Mouse (Mus musculus): ENCODE results near the gene Cd99l2. TPM values are rescaled to one million over a fixed set of nuclear protein-coding genes. Genes with fewer than 3 reads are reported as not detected.
"Not testable (repeated sequence)": the region's sequence is repeated elsewhere in the genome, so short reads cannot be mapped to it uniquely, and the experiment has no call there.

The Cd99l2 gene
- 10 to 100 TPM; 46.4 to 53.5 TPM for total RNA-seq (2021)
- long read RNA-seq, experiment 1, transcript Cd99l2-201 (10 exons, 3,600 nt), result major isoform, 12 of 27 reads
- long read RNA-seq, experiment 1, transcript Cd99l2-202 (9 exons, 3,327 nt), result minor isoform, 6 of 27 reads
- long read RNA-seq, experiment 1, partial matches to known transcripts, result 3 of 27 reads
- long read RNA-seq, experiment 1, other reads (novel, unspliced or antisense), result 6 of 27 reads
- long read RNA-seq, experiment 2, transcript Cd99l2-201 (10 exons, 3,600 nt), result major isoform, 12 of 33 reads
- long read RNA-seq, experiment 2, transcript Cd99l2-202 (9 exons, 3,327 nt), result minor isoform, 6 of 33 reads
- long read RNA-seq, experiment 2, partial matches to known transcripts, result 2 of 33 reads
- long read RNA-seq, experiment 2, other reads (novel, unspliced or antisense), result 13 of 33 reads

DNA sequence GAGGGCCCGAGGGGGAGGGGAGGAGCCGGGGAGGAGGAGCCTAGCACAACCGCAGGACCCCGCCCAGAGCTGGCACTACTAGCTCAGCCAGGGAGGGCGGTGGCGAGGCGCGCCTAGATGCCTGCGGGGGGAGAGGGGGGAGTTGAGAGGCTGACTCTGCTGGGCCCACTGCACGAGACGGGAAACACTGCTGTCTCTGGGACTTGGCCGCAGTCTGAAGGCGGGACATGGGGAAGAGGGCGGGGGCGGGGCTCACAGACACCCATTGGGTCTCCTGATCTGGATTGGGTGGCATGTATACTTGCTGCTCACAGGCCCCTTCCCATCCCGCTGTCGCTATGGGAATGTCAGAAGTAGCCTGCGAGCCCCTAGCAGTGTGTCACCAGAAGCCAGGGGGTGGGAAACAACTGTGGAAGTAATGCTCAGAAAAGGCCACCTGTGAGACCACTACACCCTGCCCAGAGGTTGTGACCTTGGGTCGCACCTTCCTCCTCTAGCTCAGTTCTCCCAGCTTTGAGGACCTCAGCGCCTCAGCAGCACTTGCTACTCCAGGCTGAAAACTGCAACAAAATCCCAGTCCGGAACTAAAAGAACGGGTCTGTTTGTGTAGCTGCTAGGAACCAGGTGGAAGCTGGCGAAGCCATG is at the start of gene Cd99l2:
Cd99l2 (minus strand) TSS at position 216 of the 645 bp plus-strand sequence.
- Histone ChIP-seq H3K27ac (peak within 1 kb of the TSS; percentile 90), H3K4me3 (peak within 1 kb of the TSS; percentile 64)
- TF ChIP-seq CTCF (conservative IDR thresholded peaks at IDR 0.05), result peak; percentile 15; the same call in 1 of the 2 replicates
- peak; percentile 71 to 79 for DNase-seq (ENCODE audit: low spot score in 2 of 2)

GRCm38 (mm10) chrX:71540821-71541510 is 48.3 kb upstream of the Cd99l2 start:
- no peak overlapping the region for H3K4me3 ChIP-seq
- DNase-seq (ENCODE audit: low spot score in 2 of 2), result no peak
- TF ChIP-seq CTCF (conservative IDR thresholded peaks at IDR 0.05), result no peak
- no peak overlapping the region for H3K27ac ChIP-seq

GRCm38 (mm10) chrX:71537791-71538190 is 45.1 kb upstream of the Cd99l2 start:
- Histone ChIP-seq H3K27ac (no peak overlapping the region), H3K4me3 (no peak overlapping the region)
- no peak for TF ChIP-seq CTCF (conservative IDR thresholded peaks at IDR 0.05)
- DNase-seq (ENCODE audit: low spot score in 2 of 2), result no peak

- Histone ChIP-seq H3K4me3 (no peak overlapping the region), H3K27ac (no peak overlapping the region)
- peak; percentile 63 for TF ChIP-seq CTCF (conservative IDR thresholded peaks at IDR 0.05)
- DNase-seq (ENCODE audit: low spot score in 2 of 2), result no peak
Measured at GRCm38 (mm10) chrX:71534102-71534501, 41.5 kb upstream of the Cd99l2 start.

- peak; percentile 21; the same call in 1 of the 2 replicates for TF ChIP-seq CTCF (conservative IDR thresholded peaks at IDR 0.05)
- no peak overlapping the region for H3K4me3 ChIP-seq
- no peak for DNase-seq (ENCODE audit: low spot score in 2 of 2)
Measured at GRCm38 (mm10) chrX:71532635-71533034, 40.0 kb upstream of the Cd99l2 start.

GRCm38 (mm10) chrX:71528646-71529045 is 36.0 kb upstream of the Cd99l2 start:
- DNase-seq (ENCODE audit: low spot score in 2 of 2), result peak in 1 of 2 experiments; percentile 23
- Histone ChIP-seq H3K4me3 (no peak overlapping the region), H3K27ac (no peak overlapping the region)
- no peak for TF ChIP-seq CTCF (conservative IDR thresholded peaks at IDR 0.05)

More at GRCm38 (mm10) chrX:71532635-71533034, 40.0 kb upstream of the Cd99l2 start:
- no peak overlapping the region for H3K27ac ChIP-seq

DNA sequence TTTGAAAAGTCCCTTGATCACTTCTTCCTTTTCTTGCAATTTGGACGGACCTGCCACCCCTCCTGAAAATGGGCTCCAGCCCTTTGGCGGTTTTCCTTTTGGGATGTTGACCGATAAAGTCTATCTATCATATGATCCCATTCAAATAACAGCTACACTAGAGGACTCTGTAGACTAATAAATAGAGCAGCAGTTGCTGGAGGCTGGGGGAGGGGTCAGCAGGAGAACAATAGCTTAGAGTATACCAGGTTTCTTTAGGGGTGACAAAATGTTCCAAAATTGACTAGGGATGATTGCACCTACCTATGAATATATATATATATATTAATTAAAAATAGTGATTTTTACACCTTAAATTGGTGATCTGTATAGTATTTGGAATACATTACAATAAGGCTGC is 35.5 kb upstream of the Cd99l2 start:
- no peak for DNase-seq (ENCODE audit: low spot score in 2 of 2)
- H3K4me3 ChIP-seq, result no peak overlapping the region
- H3K27ac ChIP-seq, result no peak overlapping the region
- no peak for TF ChIP-seq CTCF (conservative IDR thresholded peaks at IDR 0.05)

- no peak overlapping the region for H3K4me3 ChIP-seq
- H3K27ac ChIP-seq, result no peak overlapping the region
- DNase-seq (ENCODE audit: low spot score in 2 of 2), result no peak
- TF ChIP-seq CTCF (conservative IDR thresholded peaks at IDR 0.05), result no peak
Measured at GRCm38 (mm10) chrX:71527461-71527860, 34.8 kb upstream of the Cd99l2 start.

GRCm38 (mm10) chrX:71525593-71526299 is 33.1 kb upstream of the Cd99l2 start:
- DNase-seq (ENCODE audit: low spot score in 2 of 2), result no peak
- no peak for TF ChIP-seq CTCF (conservative IDR thresholded peaks at IDR 0.05)
- no peak overlapping the region for H3K27ac ChIP-seq
- H3K4me3 ChIP-seq, result no peak overlapping the region

GRCm38 (mm10) chrX:71524310-71524709 is 31.7 kb upstream of the Cd99l2 start:
- no peak overlapping the region for H3K4me3 ChIP-seq
- no peak for TF ChIP-seq CTCF (conservative IDR thresholded peaks at IDR 0.05)
- H3K27ac ChIP-seq, result no peak overlapping the region
- DNase-seq (ENCODE audit: low spot score in 2 of 2), result no peak

- no peak for DNase-seq (ENCODE audit: low spot score in 2 of 2)
- no peak for TF ChIP-seq CTCF (conservative IDR thresholded peaks at IDR 0.05)
- Histone ChIP-seq H3K4me3 (no peak overlapping the region), H3K27ac (no peak overlapping the region)
Measured at GRCm38 (mm10) chrX:71522889-71523288, 30.2 kb upstream of the Cd99l2 start.

DNA sequence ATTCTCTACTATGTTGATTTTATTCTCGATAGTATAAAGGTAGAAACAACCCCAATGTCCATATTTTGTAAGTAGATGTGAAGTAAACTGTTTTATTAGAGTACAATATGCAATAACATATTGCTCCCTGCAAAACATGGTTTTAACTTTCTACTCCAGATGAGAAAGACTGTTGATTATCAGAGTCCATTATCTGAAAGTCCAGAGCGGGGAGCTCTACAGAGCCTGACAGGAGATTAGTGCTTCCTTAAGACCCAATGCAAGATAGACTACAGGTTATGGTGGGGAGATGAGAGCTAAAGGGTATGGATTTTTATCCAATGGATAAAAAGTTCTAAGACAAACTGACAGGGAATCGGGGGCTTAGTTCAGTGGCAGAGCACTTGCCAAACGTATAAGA is 26.6 kb upstream of the Cd99l2 start:
- no peak for TF ChIP-seq CTCF (conservative IDR thresholded peaks at IDR 0.05)
- no peak overlapping the region for H3K4me3 ChIP-seq
- DNase-seq (ENCODE audit: low spot score in 2 of 2), result no peak
- H3K27ac ChIP-seq, result no peak overlapping the region

GRCm38 (mm10) chrX:71506591-71506990 is 13.9 kb upstream of the Cd99l2 start:
- H3K27ac ChIP-seq; H3K4me3 ChIP-seq; DNase-seq (ENCODE audit: low spot score in 2 of 2): not testable (repeated sequence)
